ENCODE assay signal across 32 mouse cellular contexts in the genomic region with DNA sequence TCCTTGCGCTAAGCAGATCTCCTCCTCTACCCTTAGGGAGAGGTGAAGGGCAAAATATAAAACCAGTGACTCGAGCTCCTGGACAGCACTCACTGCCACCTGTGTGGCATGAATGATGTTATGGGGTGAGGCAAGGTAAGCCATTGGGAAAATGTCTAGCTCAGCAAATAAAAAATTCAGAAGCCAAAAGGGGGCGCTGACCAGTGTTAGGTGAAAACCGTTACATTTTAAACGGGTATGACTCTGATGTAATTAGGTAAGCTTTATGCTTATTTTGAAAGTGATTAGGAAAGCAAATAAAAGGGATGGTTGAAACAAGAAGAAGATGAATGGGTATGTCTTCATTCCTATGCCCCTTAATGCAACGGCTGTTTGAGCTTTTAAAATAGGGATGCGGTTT. TPM values are rescaled to one million over a fixed set of nuclear protein-coding genes. Genes with fewer than 3 reads are reported as not detected.
DNase-seq lines count a peak whose midpoint lies in the region; ATAC-seq and TF ChIP-seq lines count a peak whose summit lies in the region.
"Had no signal": no experiment of that assay in that cellular context is flagged by ENCODE, and none has a peak within 500 bp of the region (broad histone marks: within the 10 kb centered on the region; RNA-seq: fewer than 3 reads in every experiment).

No protein-coding gene starts in this region.

- TF ChIP-seq CTCF in kidney, postnatal 0 days (IDR thresholded peaks at IDR 0.05; ENCODE audit: low read depth) = 0 out of 2 replicates have a peak, but pooled peaks have one; percentile 4

- 45% methylated on average over 7 of the region's 7 CpGs for WGBS in embryonic facial prominence, embryonic 13.5 days
- 80% methylated on average over 7 of the region's 7 CpGs for WGBS in embryonic facial prominence, embryonic 10.5 days
- WGBS in kidney, postnatal 0 days = 47% methylated on average over 7 of the region's 7 CpGs
- WGBS in kidney, embryonic 14.5 days = 55% methylated on average over 7 of the region's 7 CpGs
- 57% methylated on average over 7 of the region's 7 CpGs for WGBS in neural tube, embryonic 11.5 days

- H3K27ac ChIP-seq in embryonic facial prominence, embryonic 13.5 days = no peak overlapping the region
- H3K27ac ChIP-seq in embryonic facial prominence, embryonic 10.5 days (replicated peaks) = no peak overlapping the region
- H3K27ac ChIP-seq in kidney, postnatal 0 days = no peak overlapping the region
- no peak overlapping the region for H3K27ac ChIP-seq in kidney, embryonic 14.5 days (ENCODE audit: low read depth, low read length)
- H3K27ac ChIP-seq in neural tube, embryonic 11.5 days (ENCODE audit: low read depth, low read length) = no peak overlapping the region
- H3K27ac ChIP-seq: forebrain, embryonic 13.5 days; heart, embryonic 13.5 days; left cerebral cortex, adult 2 months; liver, embryonic 12.5 days; stomach, postnatal 0 days had no signal

- no peak for ATAC-seq in embryonic facial prominence, embryonic 13.5 days (ENCODE audit: insufficient number of reproducible peaks, insufficient read depth, low FRiP score, low TSS enrichment, low read depth)
- ATAC-seq in kidney, postnatal 0 days (replicated peaks; ENCODE audit: low FRiP score, low read depth) = no peak
- ATAC-seq in kidney, embryonic 14.5 days (ENCODE audit: low FRiP score, low TSS enrichment) = no peak
- ATAC-seq in neural tube, embryonic 11.5 days (ENCODE audit: insufficient read depth, low FRiP score, low TSS enrichment) = peak; percentile 14; the same call in 1 of the 2 replicates
- ATAC-seq: forebrain, embryonic 13.5 days; inflammation-experienced regulatory T-cells, adult 6 months; liver, embryonic 12.5 days; liver, postnatal 0 days; Patski had no signal

- no peaks in the 10 kb centered on the region for H3K36me3 ChIP-seq in embryonic facial prominence, embryonic 13.5 days
- H3K36me3 ChIP-seq in embryonic facial prominence, embryonic 10.5 days (replicated peaks) = no peaks in the 10 kb centered on the region
- no peaks in the 10 kb centered on the region for H3K36me3 ChIP-seq in kidney, postnatal 0 days (ENCODE audit: insufficient read depth, low read length)
- H3K36me3 ChIP-seq in kidney, embryonic 14.5 days (ENCODE audit: control insufficient read depth, insufficient read depth, low read length) = no peaks in the 10 kb centered on the region
- H3K36me3 ChIP-seq in neural tube, embryonic 11.5 days (ENCODE audit: control insufficient read depth, insufficient read depth, low read length) = no peaks in the 10 kb centered on the region
- H3K36me3 ChIP-seq: heart, embryonic 13.5 days; liver, embryonic 12.5 days had no signal

- H3K9me3 ChIP-seq in embryonic facial prominence, embryonic 13.5 days = no peaks in the 10 kb centered on the region
- no peaks in the 10 kb centered on the region for H3K9me3 ChIP-seq in embryonic facial prominence, embryonic 10.5 days
- H3K9me3 ChIP-seq in kidney, postnatal 0 days (replicated peaks; ENCODE audit: low read length) = no peaks in the 10 kb centered on the region
- no peaks in the 10 kb centered on the region for H3K9me3 ChIP-seq in kidney, embryonic 14.5 days (ENCODE audit: control insufficient read depth, low read length)
- H3K9me3 ChIP-seq in neural tube, embryonic 11.5 days (ENCODE audit: control insufficient read depth, low read length) = no peaks in the 10 kb centered on the region
- H3K9me3 ChIP-seq: forebrain, embryonic 13.5 days; heart, embryonic 13.5 days; liver, embryonic 12.5 days had no signal

- no peak for DNase-seq in embryonic facial prominence, embryonic 10.5 days (ENCODE audit: low spot score)
- DNase-seq in kidney, postnatal 0 days (ENCODE audit: low spot score) = no peak
- DNase-seq in neural tube, embryonic 11.5 days (ENCODE audit: low spot score) = no peak
- no peak for DNase-seq in neural tube, embryonic 10.5 days (ENCODE audit: extremely low spot score, low spot score)
- no peak for DNase-seq in urinary bladder, postnatal 10 days (ENCODE audit: low spot score)
- DNase-seq in left cerebral cortex, adult 8-10 months (ENCODE audit: low spot score in 2 of 2) = no peak
- DNase-seq: adrenal gland, postnatal 10 days; cerebellum, adult 11 months; cerebellum, adult 9-10 months; embryo, embryonic 11 days; gastrocnemius, postnatal 10 days; heart, postnatal 10 days; kidney, adult 18-20 months; kidney, postnatal 14 days; left cerebral cortex, postnatal 4 days; liver, postnatal 0 days; lung, postnatal 36 days; right cerebral cortex, adult 18-20 months; thymus, adult 18-20 months; thymus, postnatal 25 days had no signal

- no peak overlapping the region for H3K9ac ChIP-seq in embryonic facial prominence, embryonic 13.5 days
- no peak overlapping the region for H3K9ac ChIP-seq in kidney, postnatal 0 days (ENCODE audit: low read depth, low read length)
- no peak overlapping the region for H3K9ac ChIP-seq in kidney, embryonic 14.5 days (ENCODE audit: low read depth, low read length)
- H3K9ac ChIP-seq in neural tube, embryonic 11.5 days (ENCODE audit: low read length) = no peak overlapping the region
- H3K9ac ChIP-seq: forebrain, embryonic 13.5 days; heart, embryonic 13.5 days; liver, embryonic 12.5 days; liver, postnatal 0 days had no signal

- H3K4me2 ChIP-seq in embryonic facial prominence, embryonic 13.5 days = peak overlapping the region; percentile 28
- no peak overlapping the region for H3K4me2 ChIP-seq in kidney, postnatal 0 days (ENCODE audit: low read length)
- H3K4me2 ChIP-seq in kidney, embryonic 14.5 days (replicated peaks; ENCODE audit: low read depth, low read length) = no peak overlapping the region
- no peak overlapping the region for H3K4me2 ChIP-seq in neural tube, embryonic 11.5 days (ENCODE audit: low read depth)
- H3K4me2 ChIP-seq: forebrain, embryonic 13.5 days; heart, embryonic 13.5 days; liver, embryonic 12.5 days had no signal

- peaks cover 70% of the 10 kb centered on the region for H3K27me3 ChIP-seq in embryonic facial prominence, embryonic 13.5 days
- peaks cover 17% of the 10 kb centered on the region; the same call in 1 of the 2 replicates for H3K27me3 ChIP-seq in embryonic facial prominence, embryonic 10.5 days (replicated peaks; ENCODE audit: low read depth, poor library complexity, severe bottlenecking)
- H3K27me3 ChIP-seq in kidney, postnatal 0 days (ENCODE audit: insufficient read depth, low read length) = no peaks in the 10 kb centered on the region
- no peaks in the 10 kb centered on the region for H3K27me3 ChIP-seq in kidney, embryonic 14.5 days (ENCODE audit: control insufficient read depth, insufficient read depth, low read length)
- H3K27me3 ChIP-seq in neural tube, embryonic 11.5 days (ENCODE audit: control insufficient read depth, insufficient read depth, low read length) = no peaks in the 10 kb centered on the region
- H3K27me3 ChIP-seq: forebrain, embryonic 13.5 days; heart, embryonic 13.5 days; liver, embryonic 12.5 days; Patski had no signal

- H3K4me3 ChIP-seq in embryonic facial prominence, embryonic 13.5 days = no peak overlapping the region
- no peak overlapping the region for H3K4me3 ChIP-seq in embryonic facial prominence, embryonic 10.5 days
- no peak overlapping the region for H3K4me3 ChIP-seq in kidney, postnatal 0 days (replicated peaks; ENCODE audit: low read depth, low read length)
- H3K4me3 ChIP-seq in kidney, embryonic 14.5 days (ENCODE audit: low read length) = no peak overlapping the region
- no peak overlapping the region for H3K4me3 ChIP-seq in neural tube, embryonic 11.5 days (ENCODE audit: low read depth, low read length)
- H3K4me3 ChIP-seq: forebrain, embryonic 13.5 days; heart, embryonic 13.5 days; left cerebral cortex, adult 2 months; liver, embryonic 12.5 days; myocyte had no signal

- peaks cover 9% of the 10 kb centered on the region for H3K4me1 ChIP-seq in embryonic facial prominence, embryonic 13.5 days
- peaks cover 19% of the 10 kb centered on the region for H3K4me1 ChIP-seq in embryonic facial prominence, embryonic 10.5 days
- no peaks in the 10 kb centered on the region for H3K4me1 ChIP-seq in kidney, postnatal 0 days (replicated peaks; ENCODE audit: insufficient read depth, low read length)
- H3K4me1 ChIP-seq in kidney, embryonic 14.5 days (ENCODE audit: control insufficient read depth, insufficient read depth, low read length) = no peaks in the 10 kb centered on the region
- H3K4me1 ChIP-seq in neural tube, embryonic 11.5 days (ENCODE audit: control insufficient read depth, insufficient read depth, low read length) = no peaks in the 10 kb centered on the region
- H3K4me1 ChIP-seq: heart, embryonic 13.5 days; liver, embryonic 12.5 days had no signal

RNA-seq across cellular contexts. Expression of a gene that starts 24.6 kb away (rescaled TPM):
- 2.9 and 5.2 TPM in 2 replicates for polyA plus RNA-seq in embryonic facial prominence, embryonic 13.5 days (2015; fragmentation: Nextera tagmentation; extraction: Ambion mirVana)
- polyA plus RNA-seq in embryonic facial prominence, embryonic 10.5 days (2016; fragmentation: Nextera tagmentation; extraction: Ambion mirVana) = 1.8 and 2.2 TPM in 2 replicates
- polyA plus RNA-seq in kidney, postnatal 0 days (2015; fragmentation: Nextera tagmentation; extraction: Ambion mirVana) = 15.3 and 17.3 TPM in 2 replicates
- polyA plus RNA-seq in kidney, embryonic 14.5 days (2014; fragmentation: Nextera tagmentation; extraction: Ambion mirVana) = 7.0 and 9.4 TPM in 2 replicates
- 0.34 and 0.45 TPM in 2 replicates for polyA plus RNA-seq in neural tube, embryonic 11.5 days (2014; fragmentation: Nextera tagmentation; extraction: Ambion mirVana)
- 1 to 10 TPM; 2.1 to 3.2 (median 2.5) TPM for total RNA-seq in left cerebral cortex, adult 8-10 months (2022)
- total RNA-seq: heart, adult 8-10 months; heart, postnatal 10 days; MEL had no signal
